Mouse (Mus musculus): ENCODE measurements around the gene Gm49711. TPM values are rescaled to one million over a fixed set of nuclear protein-coding genes. Genes with fewer than 3 reads are reported as not detected.
"Not testable (repeated sequence)": the region's sequence is repeated elsewhere in the genome, so short reads cannot be mapped to it uniquely, and the experiment has no call there.

Gene Gm49711
- polyA plus RNA-seq, 1 experiment from 2014 or later: 0.35 TPM

- Histone ChIP-seq H3K9ac (no peak overlapping the region), H3K4me3 (no peak overlapping the region), H3K27ac (no peak overlapping the region), H3K4me2 (replicated peaks) (no peak overlapping the region), H3K9me3 (no peaks in the 10 kb centered on the region), H3K27me3 (no peaks in the 10 kb centered on the region), H3K4me1 (no peaks in the 10 kb centered on the region), H3K36me3 (peaks cover 48% of the 10 kb centered on the region)
- 92% methylated on average over 8 of the region's 8 CpGs for WGBS
- ATAC-seq (ENCODE audit: insufficient number of reproducible peaks, insufficient read depth, low FRiP score, low TSS enrichment): no peak
Measured at GRCm38 (mm10) chr16:92070338-92070737, 12.2 kb downstream of the Gm49711 start.

- Histone ChIP-seq H3K27ac (no peak overlapping the region), H3K9ac (no peak overlapping the region), H3K36me3 (peaks cover 36% of the 10 kb centered on the region), H3K27me3 (no peaks in the 10 kb centered on the region), H3K9me3 (no peaks in the 10 kb centered on the region), H3K4me3 (no peak overlapping the region), H3K4me1 (no peaks in the 10 kb centered on the region), H3K4me2 (replicated peaks) (no peak overlapping the region)
- 96% methylated on average over 8 of the region's 8 CpGs for WGBS
- ATAC-seq (ENCODE audit: insufficient number of reproducible peaks, insufficient read depth, low FRiP score, low TSS enrichment): no peak
Measured at GRCm38 (mm10) chr16:92076797-92077196, 18.7 kb downstream of the Gm49711 start.

GRCm38 (mm10) chr16:92083771-92084453 lies 25.8 kb downstream of the Gm49711 start:
- Histone ChIP-seq H3K4me3 (no peak overlapping the region), H3K9me3 (no peaks in the 10 kb centered on the region), H3K27ac (no peak overlapping the region), H3K36me3 (peaks cover 7% of the 10 kb centered on the region), H3K9ac (no peak overlapping the region), H3K4me2 (replicated peaks) (no peak overlapping the region), H3K4me1 (peaks cover 2% of the 10 kb centered on the region; the same call in 1 of the 2 replicates), H3K27me3 (no peaks in the 10 kb centered on the region)
- no peak for ATAC-seq (ENCODE audit: insufficient number of reproducible peaks, insufficient read depth, low FRiP score, low TSS enrichment)
- 85% methylated on average over 10 of the region's 10 CpGs for WGBS

- Histone ChIP-seq H3K9me3 (no peaks in the 10 kb centered on the region), H3K4me2 (replicated peaks) (no peak overlapping the region), H3K27me3 (no peaks in the 10 kb centered on the region), H3K27ac (no peak overlapping the region), H3K9ac (no peak overlapping the region), H3K4me1 (peaks cover 2% of the 10 kb centered on the region; the same call in 1 of the 2 replicates), H3K4me3 (no peak overlapping the region), H3K36me3 (no peaks in the 10 kb centered on the region)
- WGBS: 62% methylated on average over 3 of the region's 3 CpGs
- no peak for ATAC-seq (ENCODE audit: insufficient number of reproducible peaks, insufficient read depth, low FRiP score, low TSS enrichment)
Measured at GRCm38 (mm10) chr16:92089225-92089624, 31.1 kb downstream of the Gm49711 start.

GRCm38 (mm10) chr16:92091876-92092275 lies 33.8 kb downstream of the Gm49711 start:
- Histone ChIP-seq H3K4me3 (no peak overlapping the region), H3K4me1 (no peaks in the 10 kb centered on the region), H3K36me3 (no peaks in the 10 kb centered on the region), H3K27ac (no peak overlapping the region), H3K9ac (no peak overlapping the region), H3K27me3 (no peaks in the 10 kb centered on the region), H3K9me3 (no peaks in the 10 kb centered on the region), H3K4me2 (replicated peaks) (no peak overlapping the region)
- no peak for ATAC-seq (ENCODE audit: insufficient number of reproducible peaks, insufficient read depth, low FRiP score, low TSS enrichment)
- 89% methylated on average over 5 of the region's 5 CpGs for WGBS

GRCm38 (mm10) chr16:92098351-92099051 lies 40.4 kb downstream of the Gm49711 start:
- Histone ChIP-seq H3K9ac (no peak overlapping the region), H3K4me1 (peaks cover 24% of the 10 kb centered on the region), H3K4me2 (replicated peaks) (no peak overlapping the region), H3K27ac (no peak overlapping the region), H3K9me3 (no peaks in the 10 kb centered on the region), H3K36me3 (peaks cover 5% of the 10 kb centered on the region; the same call in 1 of the 2 replicates), H3K4me3 (no peak overlapping the region), H3K27me3 (no peaks in the 10 kb centered on the region)
- 67% methylated on average over 10 of the region's 10 CpGs for whole genome bisulfite sequencing
- ATAC-seq (ENCODE audit: insufficient number of reproducible peaks, insufficient read depth, low FRiP score, low TSS enrichment): no peak

- WGBS: 74% methylated on average over 16 of the region's 16 CpGs
- Histone ChIP-seq H3K9me3 (no peaks in the 10 kb centered on the region), H3K4me2 (replicated peaks) (no peak overlapping the region), H3K36me3 (peaks cover 5% of the 10 kb centered on the region; the same call in 1 of the 2 replicates), H3K9ac (no peak overlapping the region), H3K27me3 (no peaks in the 10 kb centered on the region), H3K4me1 (peaks cover 27% of the 10 kb centered on the region), H3K27ac (no peak overlapping the region), H3K4me3 (no peak overlapping the region)
- ATAC-seq (ENCODE audit: insufficient number of reproducible peaks, insufficient read depth, low FRiP score, low TSS enrichment): no peak
Measured at GRCm38 (mm10) chr16:92099598-92099997, 41.5 kb downstream of the Gm49711 start.

GRCm38 (mm10) chr16:92100111-92100510 lies 42.0 kb downstream of the Gm49711 start:
- Histone ChIP-seq H3K4me2 (replicated peaks) (no peak overlapping the region), H3K36me3 (peaks cover 5% of the 10 kb centered on the region; the same call in 1 of the 2 replicates), H3K4me1 (peaks cover 27% of the 10 kb centered on the region), H3K9me3 (no peaks in the 10 kb centered on the region), H3K27ac (no peak overlapping the region), H3K4me3 (no peak overlapping the region), H3K9ac (no peak overlapping the region), H3K27me3 (no peaks in the 10 kb centered on the region)
- WGBS: 77% methylated on average over 4 of the region's 4 CpGs
- ATAC-seq (ENCODE audit: insufficient number of reproducible peaks, insufficient read depth, low FRiP score, low TSS enrichment): no peak

GRCm38 (mm10) chr16:92102115-92102514 lies 44.0 kb downstream of the Gm49711 start:
- no peak overlapping the region for H3K4me2 ChIP-seq (replicated peaks)
- WGBS: 69% methylated on average over 5 of the region's 5 CpGs
- H3K36me3 ChIP-seq: peaks cover 12% of the 10 kb centered on the region; the same call in 1 of the 2 replicates
- H3K4me3 ChIP-seq: no peak overlapping the region
- no peak overlapping the region for H3K9ac ChIP-seq
- no peaks in the 10 kb centered on the region for H3K9me3 ChIP-seq
- H3K27ac ChIP-seq: no peak overlapping the region
- H3K4me1 ChIP-seq: peaks cover 27% of the 10 kb centered on the region
- no peak for ATAC-seq (ENCODE audit: insufficient number of reproducible peaks, insufficient read depth, low FRiP score, low TSS enrichment)
- H3K27me3 ChIP-seq: no peaks in the 10 kb centered on the region

GRCm38 (mm10) chr16:92102931-92103330 lies 44.8 kb downstream of the Gm49711 start:
- not testable (repeated sequence) for ATAC-seq (ENCODE audit: insufficient number of reproducible peaks, insufficient read depth, low FRiP score, low TSS enrichment); H3K27me3 ChIP-seq; H3K27ac ChIP-seq; H3K9ac ChIP-seq; H3K4me2 ChIP-seq (replicated peaks); H3K4me3 ChIP-seq; H3K9me3 ChIP-seq
- H3K36me3 ChIP-seq: peaks cover 12% of the 10 kb centered on the region; the same call in 1 of the 2 replicates
- 90% methylated on average over 7 of the region's 7 CpGs for WGBS
- peaks cover 24% of the 10 kb centered on the region for H3K4me1 ChIP-seq

GRCm38 (mm10) chr16:92103572-92104331 lies 45.6 kb downstream of the Gm49711 start:
- Histone ChIP-seq H3K27ac (no peak overlapping the region), H3K36me3 (peaks cover 12% of the 10 kb centered on the region; the same call in 1 of the 2 replicates), H3K4me2 (replicated peaks) (no peak overlapping the region), H3K4me3 (no peak overlapping the region), H3K9ac (no peak overlapping the region), H3K4me1 (peaks cover 16% of the 10 kb centered on the region), H3K27me3 (no peaks in the 10 kb centered on the region), H3K9me3 (no peaks in the 10 kb centered on the region)
- WGBS: 47% methylated on average over 9 of the region's 9 CpGs
- ATAC-seq (ENCODE audit: insufficient number of reproducible peaks, insufficient read depth, low FRiP score, low TSS enrichment): no peak

Data from embryonic facial prominence, embryonic 12.5 days (tissue).